Mouse (Mus musculus): Measurements from ENCODE around the gene Btnl10. TPM values are rescaled to one million over a fixed set of nuclear protein-coding genes. Genes with fewer than 3 reads are reported as not detected.

Gene Btnl10
- polyA plus RNA-seq, 1 experiment from 2014 or later = not detected

DNA sequence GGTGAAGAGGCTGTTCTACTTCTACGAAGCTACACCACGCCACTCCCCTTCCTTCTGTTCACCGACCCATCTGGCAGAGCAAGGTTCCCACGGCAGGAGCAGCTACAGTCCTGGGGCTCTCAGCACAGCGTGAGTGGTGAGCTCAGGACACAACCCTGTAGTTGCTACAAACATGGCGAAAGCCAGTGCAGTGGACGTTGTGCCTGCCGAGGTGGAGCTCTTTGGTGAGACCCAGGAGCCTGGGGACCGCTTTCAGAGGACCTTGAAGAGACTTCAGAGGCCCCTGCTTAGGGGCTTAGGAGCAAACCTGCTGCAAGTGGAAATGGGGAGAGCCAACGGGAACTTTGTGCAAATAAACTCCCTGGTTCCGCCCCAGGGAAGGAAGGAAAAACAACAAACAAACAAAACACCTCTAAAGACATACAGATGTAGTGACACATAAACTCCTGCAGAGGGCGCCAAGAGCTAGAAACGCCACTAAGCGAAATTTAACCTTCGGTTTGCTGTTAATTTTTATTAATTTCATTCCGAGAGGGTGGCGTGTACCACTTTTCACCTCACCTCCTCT lies 3.2 kb upstream of the Btnl10 start:
- peak overlapping the region; percentile 53 for H3K9ac ChIP-seq
- H3K4me3 ChIP-seq = peak overlapping the region; percentile 37
- no peak for ATAC-seq (ENCODE audit: low FRiP score, low read depth)
- peak overlapping the region; percentile 65 for H3K4me2 ChIP-seq (replicated peaks)
- 15% methylated on average over 17 of the region's 17 CpGs for WGBS
- peaks cover 6% of the 10 kb centered on the region for H3K4me1 ChIP-seq
- no peaks in the 10 kb centered on the region for H3K9me3 ChIP-seq
- no peak overlapping the region for H3K27ac ChIP-seq
- H3K27me3 ChIP-seq = no peaks in the 10 kb centered on the region
- no peaks in the 10 kb centered on the region for H3K36me3 ChIP-seq

DNA sequence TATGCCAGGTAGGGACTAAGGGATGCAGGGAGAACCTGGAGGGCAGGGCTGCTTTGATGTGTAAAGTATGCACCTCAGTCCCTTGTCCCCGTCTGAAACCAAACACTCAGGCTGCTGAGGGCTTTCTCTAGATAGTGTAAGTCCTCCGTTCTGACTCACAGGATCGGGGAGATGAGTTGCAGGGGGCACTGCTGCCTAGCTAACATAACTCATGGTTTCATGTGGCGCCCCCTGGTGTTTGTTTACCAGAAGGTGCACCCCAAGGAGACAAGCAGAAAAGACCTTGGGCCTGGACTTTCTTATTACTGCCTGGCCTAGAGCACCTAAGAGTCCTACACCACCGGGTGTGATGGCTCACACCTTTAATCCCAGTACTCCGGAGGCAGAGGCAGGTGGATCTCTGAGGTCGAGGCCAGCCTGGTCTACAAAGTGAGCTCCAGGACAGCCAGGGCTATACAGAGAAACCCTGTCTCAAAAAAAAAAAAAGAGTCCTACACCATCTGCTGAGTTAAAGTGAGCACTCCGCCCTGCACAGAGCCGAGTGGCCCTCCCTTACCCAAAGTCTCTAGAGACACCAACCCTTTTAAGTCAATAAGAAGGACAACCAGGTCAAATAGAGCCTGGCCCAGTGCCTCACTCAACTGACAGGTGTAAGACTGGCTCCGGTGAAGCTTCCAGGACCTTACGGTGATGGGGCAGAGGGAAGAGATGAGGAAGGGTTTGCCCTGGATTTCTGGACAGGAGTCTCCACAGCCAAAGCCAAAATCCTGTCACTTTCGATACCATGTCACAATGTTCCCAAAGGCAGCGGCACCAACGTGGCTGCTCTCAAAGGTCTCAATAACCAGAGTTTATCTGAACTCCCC lies 596 bp upstream of the Btnl10 start:
- WGBS = 56% methylated on average over 14 of the region's 14 CpGs
- peaks cover 6% of the 10 kb centered on the region for H3K4me1 ChIP-seq
- ATAC-seq (ENCODE audit: low FRiP score, low read depth) = no peak

DNA sequence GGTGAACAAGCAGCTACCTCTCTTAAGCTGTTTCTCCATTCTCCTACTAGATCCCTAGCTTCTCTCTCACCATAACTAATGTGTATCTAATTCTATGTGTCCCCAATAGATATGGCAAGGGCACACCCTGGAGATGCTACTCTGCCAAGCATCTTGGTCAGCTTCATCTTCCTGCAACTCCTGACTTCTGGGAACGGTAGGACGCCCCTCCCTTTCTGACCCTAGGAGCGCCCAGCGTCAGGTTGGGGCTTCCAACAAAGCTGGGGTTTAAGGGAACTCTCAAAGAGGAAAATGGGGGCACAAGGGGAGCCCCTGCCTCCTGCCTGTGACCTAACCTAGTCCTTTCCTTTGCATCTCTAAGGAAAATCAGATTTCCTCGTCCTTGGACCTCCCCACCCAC lies 1.1 kb downstream of the Btnl10 start:
- Histone ChIP-seq H3K9ac (no peak overlapping the region), H3K4me1 (peaks cover 6% of the 10 kb centered on the region), H3K36me3 (no peaks in the 10 kb centered on the region), H3K9me3 (no peaks in the 10 kb centered on the region), H3K27ac (no peak overlapping the region), H3K4me3 (no peak overlapping the region), H3K27me3 (peaks cover 3% of the 10 kb centered on the region; the same call in 1 of the 2 replicates), H3K4me2 (replicated peaks) (no peak overlapping the region)
- 81% methylated on average over 5 of the region's 5 CpGs for WGBS
- ATAC-seq (ENCODE audit: low FRiP score, low read depth) = no peak

More for the DNA sequence above, 596 bp upstream of the Btnl10 start:
- H3K36me3 ChIP-seq = no peaks in the 10 kb centered on the region
- H3K9ac ChIP-seq = no peak overlapping the region
- no peak overlapping the region for H3K4me2 ChIP-seq (replicated peaks)
- no peak overlapping the region for H3K4me3 ChIP-seq
- H3K27ac ChIP-seq = no peak overlapping the region
- no peaks in the 10 kb centered on the region for H3K9me3 ChIP-seq
- peaks cover 3% of the 10 kb centered on the region; the same call in 1 of the 2 replicates for H3K27me3 ChIP-seq

DNA sequence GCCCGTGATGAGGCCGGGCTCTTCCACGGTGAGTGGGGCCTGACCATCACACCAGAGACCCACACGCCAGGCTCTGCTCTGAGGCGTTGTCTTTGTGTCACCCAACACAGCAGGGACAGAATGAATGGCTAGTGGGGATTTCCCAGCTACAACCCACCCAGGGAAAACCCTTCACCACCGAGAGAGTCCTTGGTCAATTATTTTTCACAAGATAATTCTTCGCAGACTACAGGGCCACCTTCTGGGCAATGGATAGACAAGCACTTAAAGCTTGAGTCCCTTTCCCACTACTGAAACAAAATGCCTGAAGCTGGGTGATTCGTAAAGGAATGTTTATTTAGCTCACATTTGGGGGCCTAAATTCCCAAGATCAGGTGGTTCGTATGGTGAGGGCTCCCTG lies 4.7 kb downstream of the Btnl10 start:
- no peaks in the 10 kb centered on the region for H3K36me3 ChIP-seq
- no peaks in the 10 kb centered on the region for H3K4me1 ChIP-seq
- no peak overlapping the region for H3K27ac ChIP-seq
- 84% methylated on average over 9 of the region's 9 CpGs for WGBS
- no peak for ATAC-seq (ENCODE audit: low FRiP score, low read depth)
- H3K4me2 ChIP-seq (replicated peaks) = no peak overlapping the region
- H3K9ac ChIP-seq = no peak overlapping the region
- H3K4me3 ChIP-seq = no peak overlapping the region
- H3K27me3 ChIP-seq = peaks cover 3% of the 10 kb centered on the region; the same call in 1 of the 2 replicates
- no peaks in the 10 kb centered on the region for H3K9me3 ChIP-seq

DNA sequence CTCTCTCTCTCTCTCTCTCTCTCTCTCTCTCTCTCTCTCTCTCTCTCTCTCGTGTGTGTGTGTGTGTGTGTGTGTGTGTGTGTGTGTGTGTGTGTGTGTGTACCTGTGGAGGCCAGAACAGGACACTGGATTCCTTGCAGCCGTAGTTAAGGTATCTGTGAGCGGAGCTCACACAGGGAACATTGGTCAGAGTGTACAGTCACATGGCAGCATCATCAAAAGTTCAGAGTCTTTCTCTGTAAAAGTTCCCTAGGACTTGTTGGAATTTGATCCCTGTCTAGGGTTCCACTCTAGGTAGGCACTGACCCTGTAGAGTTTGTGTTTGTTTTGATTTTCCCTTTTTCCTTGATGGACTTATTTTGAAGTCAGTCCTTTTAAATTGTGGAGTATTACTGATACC lies 8.9 kb downstream of the Btnl10 start:
- ATAC-seq (ENCODE audit: low FRiP score, low read depth) = no peak
- H3K4me2 ChIP-seq (replicated peaks) = no peak overlapping the region
- WGBS = 73% methylated on average over 2 of the region's 3 CpGs
- no peak overlapping the region for H3K9ac ChIP-seq
- H3K4me1 ChIP-seq = no peaks in the 10 kb centered on the region
- no peaks in the 10 kb centered on the region for H3K27me3 ChIP-seq
- H3K9me3 ChIP-seq = no peaks in the 10 kb centered on the region
- H3K27ac ChIP-seq = no peak overlapping the region
- peaks cover 9% of the 10 kb centered on the region for H3K36me3 ChIP-seq
- no peak overlapping the region for H3K4me3 ChIP-seq

DNA sequence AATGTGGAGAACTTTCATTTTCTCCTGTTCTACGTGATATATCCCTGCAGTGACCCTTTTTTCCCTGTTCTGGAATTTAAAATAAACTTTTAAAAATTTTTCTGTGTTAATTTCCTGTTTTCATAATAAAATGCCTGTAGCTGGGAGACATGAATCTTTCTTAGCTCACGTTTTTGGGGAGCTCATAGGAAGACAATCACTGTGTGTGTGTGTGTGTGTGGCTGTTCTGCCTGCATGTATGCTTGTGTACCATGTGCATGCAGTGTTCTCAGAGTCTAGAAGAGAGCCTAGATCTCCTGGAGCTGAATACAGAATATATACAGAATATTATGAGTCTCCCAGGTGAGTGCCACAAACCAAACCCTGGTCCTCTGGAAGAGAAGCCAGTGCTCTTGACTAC lies 9.3 kb downstream of the Btnl10 start:
- H3K4me3 ChIP-seq = no peak overlapping the region
- H3K36me3 ChIP-seq = peaks cover 13% of the 10 kb centered on the region
- WGBS = 77% methylated on average over 2 of the region's 2 CpGs
- ATAC-seq (ENCODE audit: low FRiP score, low read depth) = no peak
- no peaks in the 10 kb centered on the region for H3K9me3 ChIP-seq
- H3K4me1 ChIP-seq = no peaks in the 10 kb centered on the region
- H3K27ac ChIP-seq = no peak overlapping the region
- no peak overlapping the region for H3K4me2 ChIP-seq (replicated peaks)
- no peak overlapping the region for H3K9ac ChIP-seq
- H3K27me3 ChIP-seq = no peaks in the 10 kb centered on the region

DNA sequence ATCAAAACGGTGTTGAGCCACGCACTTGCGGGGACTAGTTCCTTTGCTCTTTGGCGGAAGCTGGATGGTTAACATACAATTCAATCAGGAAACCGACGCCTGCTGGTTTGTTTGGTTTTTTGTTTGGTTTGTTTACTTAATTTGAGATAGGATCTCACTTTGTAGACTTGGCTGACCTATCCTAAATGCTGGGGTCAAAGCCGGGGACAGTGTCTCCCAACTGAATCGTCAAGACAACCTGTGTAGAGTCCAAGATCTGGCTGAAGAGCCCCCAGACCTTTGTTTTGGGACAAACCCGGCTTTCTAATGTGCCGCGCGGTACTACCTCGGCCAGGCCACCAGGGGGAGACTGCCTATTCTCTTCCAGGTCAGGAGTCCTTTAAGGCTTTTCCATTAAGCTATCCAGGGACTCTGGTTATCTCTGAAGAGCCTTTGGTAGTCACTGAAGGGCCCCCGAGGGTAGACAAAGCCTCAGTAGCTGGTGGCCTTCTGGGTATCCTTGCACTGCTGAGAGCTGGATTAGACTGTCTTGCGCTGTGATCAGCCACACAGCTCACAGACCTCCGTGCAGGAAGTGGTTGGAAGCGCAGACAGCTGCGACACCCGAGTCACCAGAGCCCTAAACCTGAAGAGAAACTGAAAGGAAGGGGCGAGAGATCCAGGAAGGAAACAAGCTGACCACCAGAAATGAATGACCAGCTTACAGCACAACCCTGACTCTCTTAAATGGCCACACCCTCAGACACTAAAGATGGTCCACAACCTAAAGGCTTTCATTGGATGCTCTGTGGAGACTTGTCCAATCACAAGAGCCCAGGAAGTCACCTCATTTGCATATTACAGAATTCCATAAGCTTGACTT lies 10.3 kb downstream of the Btnl10 start:
- no peaks in the 10 kb centered on the region for H3K27me3 ChIP-seq
- ATAC-seq (ENCODE audit: low FRiP score, low read depth) = 0 out of 2 replicates have a peak, but pooled peaks have one; percentile 72
- H3K27ac ChIP-seq = no peak overlapping the region
- peaks cover 23% of the 10 kb centered on the region for H3K36me3 ChIP-seq
- no peak overlapping the region for H3K4me3 ChIP-seq
- H3K9me3 ChIP-seq = no peaks in the 10 kb centered on the region
- H3K9ac ChIP-seq = no peak overlapping the region; the same call in 1 of the 2 replicates
- H3K4me1 ChIP-seq = no peaks in the 10 kb centered on the region
- 34% methylated on average over 20 of the region's 20 CpGs for WGBS
- peak overlapping the region; percentile 32 for H3K4me2 ChIP-seq (replicated peaks)

DNA sequence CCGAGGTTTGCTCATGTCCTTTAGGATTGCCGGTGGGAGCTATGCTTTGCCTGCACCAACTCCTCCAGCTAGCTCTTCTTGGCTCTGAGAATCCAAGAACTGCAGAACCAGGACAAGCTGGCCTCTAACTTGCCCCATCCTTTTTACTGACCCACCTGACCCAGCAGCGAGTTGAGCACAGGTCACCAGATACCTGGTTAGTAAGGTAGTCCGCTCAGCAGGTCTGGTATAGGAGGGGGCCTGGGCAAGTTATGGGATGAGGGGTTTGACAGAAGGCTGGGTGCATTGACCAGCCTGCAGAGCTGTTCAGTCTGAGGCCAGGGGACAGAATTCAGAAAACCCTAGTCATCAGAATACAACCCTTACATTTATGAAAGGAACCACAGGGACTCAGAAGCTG lies 11.3 kb downstream of the Btnl10 start:
- no peak overlapping the region for H3K4me2 ChIP-seq (replicated peaks)
- H3K27me3 ChIP-seq = no peaks in the 10 kb centered on the region
- H3K36me3 ChIP-seq = peaks cover 33% of the 10 kb centered on the region
- H3K4me3 ChIP-seq = no peak overlapping the region
- no peak overlapping the region for H3K9ac ChIP-seq
- ATAC-seq (ENCODE audit: low FRiP score, low read depth) = no peak
- H3K27ac ChIP-seq = no peak overlapping the region
- no peaks in the 10 kb centered on the region for H3K4me1 ChIP-seq
- 76% methylated on average over 4 of the region's 4 CpGs for WGBS
- no peaks in the 10 kb centered on the region for H3K9me3 ChIP-seq

DNA sequence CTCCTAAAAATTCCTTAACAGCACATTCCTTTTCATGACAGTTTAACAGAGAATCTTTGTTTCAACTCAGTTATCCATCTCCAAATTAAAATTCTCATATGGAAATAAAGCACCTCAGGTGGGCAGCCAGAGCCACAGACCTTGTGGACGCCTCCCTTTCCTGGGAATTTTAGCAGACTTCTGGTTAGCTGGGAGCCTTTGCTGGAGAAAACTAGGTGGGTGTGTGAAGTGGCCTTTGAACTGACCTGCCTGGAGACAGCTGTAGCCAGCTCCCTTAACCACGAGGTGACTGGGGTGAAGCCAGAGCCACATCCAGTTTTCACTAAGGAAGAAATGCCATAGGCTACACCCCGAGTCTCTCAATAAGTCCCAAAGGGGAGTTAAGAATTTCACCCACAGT lies 11.9 kb downstream of the Btnl10 start:
- Histone ChIP-seq H3K27ac (no peak overlapping the region), H3K4me1 (no peaks in the 10 kb centered on the region), H3K9ac (no peak overlapping the region), H3K4me2 (replicated peaks) (no peak overlapping the region), H3K36me3 (peaks cover 39% of the 10 kb centered on the region), H3K4me3 (no peak overlapping the region), H3K27me3 (no peaks in the 10 kb centered on the region), H3K9me3 (no peaks in the 10 kb centered on the region)
- no peak for ATAC-seq (ENCODE audit: low FRiP score, low read depth)
- WGBS = 48% methylated on average over 3 of the region's 3 CpGs

DNA sequence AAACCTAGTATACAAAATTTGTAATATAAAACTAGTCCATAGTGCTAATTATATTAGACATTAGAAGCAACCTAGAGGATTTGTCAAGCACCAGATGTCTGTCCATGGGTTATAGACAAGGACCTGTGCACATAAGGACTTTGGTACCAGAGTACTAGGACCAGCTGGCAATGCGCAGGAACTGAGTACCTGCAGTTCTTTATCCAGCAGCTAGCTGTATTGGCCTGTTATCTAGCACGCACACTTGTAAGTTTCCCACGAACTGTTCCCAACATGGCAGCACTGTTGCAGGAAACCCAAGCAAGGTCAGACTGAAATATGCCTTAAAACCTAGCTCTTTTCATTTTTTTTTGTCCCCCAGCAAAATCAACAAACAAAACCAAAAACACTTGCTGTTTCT lies 12.5 kb downstream of the Btnl10 start:
- no peak overlapping the region for H3K4me2 ChIP-seq (replicated peaks)
- no peak overlapping the region for H3K4me3 ChIP-seq
- no peak overlapping the region for H3K27ac ChIP-seq
- ATAC-seq (ENCODE audit: low FRiP score, low read depth) = no peak
- H3K27me3 ChIP-seq = no peaks in the 10 kb centered on the region
- H3K9ac ChIP-seq = no peak overlapping the region
- H3K36me3 ChIP-seq = peaks cover 44% of the 10 kb centered on the region
- no peaks in the 10 kb centered on the region for H3K9me3 ChIP-seq
- H3K4me1 ChIP-seq = no peaks in the 10 kb centered on the region
- 98% methylated on average over 3 of the region's 3 CpGs for WGBS

DNA sequence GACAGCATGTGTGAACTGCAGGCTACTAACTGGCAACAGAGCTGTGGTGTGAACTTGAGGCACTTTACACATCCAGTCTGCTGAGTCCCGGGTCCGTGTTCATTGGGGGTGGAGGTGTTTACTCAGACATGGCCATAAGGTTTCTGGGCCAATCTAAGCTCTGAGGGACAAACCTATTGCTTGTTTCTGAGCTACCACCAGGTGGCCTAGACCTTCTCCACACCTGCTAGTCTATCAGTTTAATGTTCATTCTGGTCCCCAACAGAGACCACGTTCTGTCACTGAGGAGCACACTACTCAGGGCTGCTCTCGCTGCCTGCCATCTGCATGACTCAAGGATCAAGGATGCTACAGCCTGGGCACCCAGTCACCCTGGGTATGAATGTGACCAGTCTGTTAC lies 13.9 kb downstream of the Btnl10 start:
- ATAC-seq (ENCODE audit: low FRiP score, low read depth) = no peak
- peaks cover 55% of the 10 kb centered on the region for H3K36me3 ChIP-seq
- peak overlapping the region; percentile 4; the same call in 1 of the 2 replicates for H3K9ac ChIP-seq
- peaks cover 1% of the 10 kb centered on the region; the same call in 1 of the 2 replicates for H3K4me1 ChIP-seq
- no peak overlapping the region for H3K27ac ChIP-seq
- WGBS = 66% methylated on average over 4 of the region's 4 CpGs
- no peak overlapping the region for H3K4me2 ChIP-seq (replicated peaks)
- no peaks in the 10 kb centered on the region for H3K27me3 ChIP-seq
- H3K9me3 ChIP-seq = no peaks in the 10 kb centered on the region
- no peak overlapping the region for H3K4me3 ChIP-seq

DNA sequence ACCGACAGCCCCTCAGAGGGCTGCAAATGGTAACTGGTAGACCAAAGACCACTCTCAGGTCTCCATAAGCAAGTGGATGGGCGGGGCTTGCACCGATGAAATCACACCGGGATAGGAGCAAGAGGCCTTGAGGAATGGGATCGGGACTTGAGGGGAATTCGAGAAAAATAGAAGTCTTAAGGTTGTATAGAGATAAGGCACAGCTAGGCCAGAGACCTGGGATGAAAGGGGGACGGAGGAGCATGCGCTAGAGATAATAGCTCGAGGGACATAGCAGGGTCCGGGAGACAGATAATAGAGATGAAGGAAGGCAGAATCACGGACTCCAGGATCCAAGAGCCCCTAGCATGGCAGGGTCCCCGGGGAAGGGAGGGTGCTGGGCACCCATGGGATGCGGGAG lies 20.2 kb downstream of the Btnl10 start:
- Histone ChIP-seq H3K27ac (no peak overlapping the region; the same call in 1 of the 2 replicates), H3K4me1 (peaks cover 20% of the 10 kb centered on the region), H3K9me3 (no peaks in the 10 kb centered on the region), H3K4me2 (replicated peaks) (peak overlapping the region; percentile 95), H3K9ac (peak overlapping the region; percentile 97), H3K36me3 (peaks cover 39% of the 10 kb centered on the region), H3K4me3 (peak overlapping the region; percentile 92), H3K27me3 (no peaks in the 10 kb centered on the region)
- WGBS = under 1% methylated on average over 12 of the region's 13 CpGs
- no peak for ATAC-seq (ENCODE audit: low FRiP score, low read depth)

Data from limb, embryonic 13.5 days (tissue).